Mouse (Mus musculus) kidney, postnatal 0 days (tissue): Measurements from ENCODE around the gene Sirt4. TPM values are rescaled to one million over a fixed set of nuclear protein-coding genes. Genes with fewer than 3 reads are reported as not detected.
A peak's percentile ranks its signal among the peaks of the same experiment; 100 is the strongest.

ENCODE experiments used
- ATAC-seq: fragments of 200-750 bp; cut with Nextera tagmentation; replicated peaks from 2 replicates; pipeline ENCODE4 v1.8.0; 2017; ENCODE audit warnings: low read depth, moderate number of reproducible peaks, moderate TSS enrichment, moderate library complexity; ENCODE audit not compliant: low FRiP score
- DNase-seq: peaks from one replicate; pipeline ENCODE4 v3.0.0-alpha.2; 2016; ENCODE audit warnings: low spot score
- H3K27ac ChIP-seq: fragments of 300-500 bp; sonication (generic); 2 replicates; pipeline ENCODE4 v1.5.1; 2014; ENCODE audit warnings: mild to moderate bottlenecking
- H3K27me3 ChIP-seq: fragments of 300-500 bp; sonication (generic); 2 replicates; pipeline ENCODE4 v1.6.1; 2014; ENCODE audit warnings: low read length, mixed read lengths; ENCODE audit not compliant: insufficient read depth
- H3K36me3 ChIP-seq: fragments of 300-500 bp; sonication (generic); 2 replicates; pipeline ENCODE4 v1.6.1; 2014; ENCODE audit warnings: low read length, mixed read lengths; ENCODE audit not compliant: insufficient read depth
- H3K4me1 ChIP-seq: fragments of 300-500 bp; sonication (generic); replicated peaks from 2 replicates; pipeline ENCODE4 v1.6.1; 2014; ENCODE audit warnings: antibody characterized with exemption, low read length, mixed read lengths; ENCODE audit not compliant: insufficient read depth
- H3K4me2 ChIP-seq: fragments of 300-500 bp; sonication (generic); 2 replicates; pipeline ENCODE4 v1.6.1; 2014; ENCODE audit warnings: mild to moderate bottlenecking, low read length, moderate library complexity, mixed read lengths
- H3K4me3 ChIP-seq: fragments of 300-500 bp; sonication (generic); replicated peaks from 2 replicates; pipeline ENCODE4 v1.5.1; 2014; ENCODE audit warnings: low read depth, low read length
- H3K9ac ChIP-seq: fragments of 300-500 bp; sonication (generic); 2 replicates; pipeline ENCODE4 v1.6.1; 2014; ENCODE audit warnings: low read depth, low read length
- H3K9me3 ChIP-seq: fragments of 300-500 bp; sonication (generic); replicated peaks from 2 replicates; pipeline ENCODE4 v1.6.1; 2016; ENCODE audit warnings: low read length, inconsistent platforms, mixed read lengths
- CTCF ChIP-seq: IDR thresholded peaks from 2 replicates; pipeline ENCODE4 v1.5.1; 2016; ENCODE audit warnings: antibody characterized with exemption, low read depth, mild to moderate bottlenecking, moderate library complexity
- WGBS: fragments of 180-500 bp; shearing (Covaris S2); extraction: QIAGEN DNeasy Blood & Tissue Kit; methylation state at CpG from one replicate; pipeline ENCODE4 v1.1.7; 2014; 5-methylcytosine and 5-hydroxymethylcytosine counted together
- polyA plus RNA-seq: library from polyadenylated mRNA; unstranded; fragments of >200 nt; fragmentation: Nextera tagmentation; extraction: Ambion mirVana; gene quantifications from 2 replicates; pipeline ENCODE4 v1.2.1, GENCODE M21; 2015

Sirt4 gene
- polyA plus RNA-seq, 1 experiment from 2014 or later = 19.6 TPM

DNA sequence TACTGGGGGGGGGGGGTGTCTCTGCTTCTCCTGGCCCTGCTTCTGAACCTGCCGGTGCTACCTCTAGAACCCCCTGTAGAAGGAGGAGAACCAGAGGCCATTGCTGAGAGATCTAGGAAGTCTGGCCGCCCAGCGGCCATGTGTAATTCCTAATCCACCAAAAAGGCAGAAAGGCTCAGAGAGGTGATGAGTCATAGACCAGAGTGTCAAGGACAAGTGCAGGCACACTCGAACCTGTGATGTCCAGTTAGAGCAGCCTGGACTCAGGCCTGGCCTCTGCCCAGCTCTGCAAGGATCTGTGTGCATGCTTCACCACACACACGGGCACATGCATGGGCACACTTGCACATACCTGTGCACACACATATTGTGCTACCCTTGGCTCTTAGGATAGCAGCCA, 43.6 kb upstream of the Sirt4 start:
- Histone ChIP-seq H3K4me1 (peaks cover 76% of the 10 kb centered on the region), H3K27me3 (no peaks in the 10 kb centered on the region), H3K36me3 (0 out of 2 replicates have a peak, but pooled peaks cover 3% of the 10 kb centered on the region), H3K27ac (no peak overlapping the region), H3K4me2 (no peak overlapping the region), H3K4me3 (no peak overlapping the region), H3K9ac (no peak overlapping the region), H3K9me3 (no peaks in the 10 kb centered on the region)
- no peak for DNase-seq
- ATAC-seq = no peak
- no peak for TF ChIP-seq CTCF
- 76% methylated on average over 5 of the region's 5 CpGs for WGBS

DNA sequence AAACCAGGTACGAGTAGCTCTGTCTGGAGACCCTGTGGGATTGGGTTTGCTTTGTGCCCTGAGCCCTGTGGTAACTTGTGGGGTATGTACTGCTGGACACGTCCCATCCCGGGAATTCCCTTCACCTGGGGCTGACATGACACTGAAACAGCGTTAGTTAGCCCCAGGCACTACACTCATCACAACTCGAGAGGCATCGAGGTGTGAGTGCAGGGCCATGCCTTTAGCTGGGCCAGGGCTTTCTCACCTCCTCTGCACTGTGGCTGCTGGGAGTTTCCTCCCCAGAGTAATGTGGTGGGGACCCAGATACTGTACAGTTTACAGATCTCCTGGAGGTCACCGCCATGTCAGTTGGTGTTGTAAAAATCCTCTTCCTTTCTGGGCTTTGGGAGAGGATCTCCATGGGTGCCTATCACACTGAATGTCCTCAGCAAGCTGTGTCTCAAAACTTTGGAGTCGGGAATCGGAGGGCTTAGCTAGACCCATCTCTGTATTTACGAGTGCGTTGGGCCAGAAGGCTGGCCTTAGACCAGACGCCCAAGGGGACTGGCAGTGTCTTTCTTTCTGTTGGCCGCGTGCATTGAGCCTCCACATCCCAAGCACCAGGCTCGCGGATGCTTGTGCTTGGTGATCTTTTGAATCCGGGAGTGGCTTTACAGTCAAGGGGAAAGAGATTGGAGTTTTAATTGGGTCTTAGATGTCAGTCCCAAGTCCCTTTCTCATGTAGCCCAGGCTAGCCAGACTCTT, 42.1 kb upstream of the Sirt4 start:
- TF ChIP-seq CTCF = no peak
- Histone ChIP-seq H3K9me3 (no peaks in the 10 kb centered on the region), H3K4me3 (no peak overlapping the region), H3K27ac (no peak overlapping the region), H3K27me3 (no peaks in the 10 kb centered on the region), H3K4me2 (no peak overlapping the region), H3K36me3 (0 out of 2 replicates have a peak, but pooled peaks cover 3% of the 10 kb centered on the region), H3K9ac (no peak overlapping the region), H3K4me1 (peaks cover 77% of the 10 kb centered on the region)
- ATAC-seq (no peak), DNase-seq (no peak)
- 83% methylated on average over 17 of the region's 17 CpGs for WGBS

DNA sequence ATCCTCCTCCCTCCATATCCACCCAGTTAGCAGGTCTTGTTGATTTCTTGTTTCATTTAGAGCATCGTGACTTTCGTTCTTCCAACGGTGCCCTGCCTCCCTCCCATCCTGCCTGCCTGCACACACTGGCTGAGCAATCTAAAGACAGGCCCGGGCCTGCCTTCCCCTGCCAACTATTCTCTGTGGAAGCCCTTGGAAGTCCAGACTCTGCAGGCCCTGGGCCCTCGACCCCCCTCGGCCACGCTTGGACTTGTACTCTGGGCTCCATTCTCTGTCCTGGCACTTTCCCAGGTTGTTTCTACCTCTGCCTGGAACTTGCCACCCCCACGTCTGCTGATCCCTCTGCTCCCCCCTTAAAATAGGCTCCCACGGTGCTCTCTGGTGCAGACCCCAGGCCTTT, 41.4 kb upstream of the Sirt4 start:
- Histone ChIP-seq H3K27ac (no peak overlapping the region), H3K9me3 (no peaks in the 10 kb centered on the region), H3K4me1 (peaks cover 75% of the 10 kb centered on the region), H3K4me3 (no peak overlapping the region), H3K36me3 (0 out of 2 replicates have a peak, but pooled peaks cover 3% of the 10 kb centered on the region), H3K9ac (no peak overlapping the region), H3K4me2 (no peak overlapping the region), H3K27me3 (no peaks in the 10 kb centered on the region)
- DNase-seq (no peak), ATAC-seq (no peak)
- 73% methylated on average over 9 of the region's 9 CpGs for whole genome bisulfite sequencing
- no peak for TF ChIP-seq CTCF

DNA sequence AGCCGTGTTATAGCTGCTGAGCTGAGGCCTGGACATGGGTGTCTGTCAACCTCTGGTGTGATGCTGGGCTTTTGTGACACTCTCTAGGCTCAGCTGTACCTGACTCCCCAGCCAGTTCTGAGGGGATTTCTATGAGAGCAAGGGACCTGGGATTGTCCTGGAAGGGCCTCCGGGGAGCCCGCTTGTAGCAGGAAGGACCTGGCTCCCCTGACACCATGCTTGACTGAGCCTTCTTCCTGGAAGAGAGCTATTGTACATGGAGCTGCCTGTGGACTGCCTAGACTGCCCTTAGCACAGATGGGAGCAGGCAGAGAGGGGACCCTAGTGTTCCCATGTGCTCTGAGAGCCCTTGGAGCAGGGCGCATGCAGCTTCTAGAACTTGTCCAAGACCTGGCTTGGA, 40.9 kb upstream of the Sirt4 start:
- Histone ChIP-seq H3K9ac (no peak overlapping the region), H3K4me3 (no peak overlapping the region), H3K27ac (no peak overlapping the region), H3K36me3 (0 out of 2 replicates have a peak, but pooled peaks cover 3% of the 10 kb centered on the region), H3K4me2 (no peak overlapping the region), H3K4me1 (peaks cover 75% of the 10 kb centered on the region), H3K27me3 (no peaks in the 10 kb centered on the region), H3K9me3 (no peaks in the 10 kb centered on the region)
- TF ChIP-seq CTCF = no peak
- ATAC-seq (no peak), DNase-seq (no peak)
- WGBS = 64% methylated on average over 4 of the region's 4 CpGs

DNA sequence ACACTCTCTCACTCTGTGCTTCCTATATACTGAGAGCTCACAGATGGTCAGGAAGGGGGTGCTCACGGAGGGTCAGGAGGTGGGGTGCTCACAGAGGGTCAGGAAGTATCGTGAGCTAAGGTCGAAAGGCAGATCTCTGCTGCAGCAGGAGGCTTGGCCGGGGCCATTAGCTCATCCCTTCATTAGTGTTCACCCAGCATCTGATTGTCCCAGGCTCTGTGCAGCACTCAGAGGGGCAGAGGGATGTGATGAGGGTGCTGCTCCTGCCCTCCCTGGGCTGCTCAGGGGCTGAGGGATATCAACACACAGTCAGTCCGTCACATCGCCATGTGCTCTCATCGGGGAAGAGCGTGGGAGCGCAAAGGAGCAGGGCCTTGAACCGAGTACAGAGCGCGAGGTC, 39.9 kb upstream of the Sirt4 start:
- Histone ChIP-seq H3K27ac (peak overlapping the region; percentile 78; the same call in 1 of the 2 replicates), H3K4me2 (peak overlapping the region; percentile 21), H3K36me3 (0 out of 2 replicates have a peak, but pooled peaks cover 3% of the 10 kb centered on the region), H3K9me3 (no peaks in the 10 kb centered on the region), H3K9ac (no peak overlapping the region), H3K27me3 (no peaks in the 10 kb centered on the region), H3K4me3 (no peak overlapping the region), H3K4me1 (peaks cover 69% of the 10 kb centered on the region)
- DNase-seq (no peak), ATAC-seq (peak; percentile 3; the same call in 1 of the 2 replicates)
- no peak for TF ChIP-seq CTCF
- 32% methylated on average over 12 of the region's 12 CpGs for WGBS

DNA sequence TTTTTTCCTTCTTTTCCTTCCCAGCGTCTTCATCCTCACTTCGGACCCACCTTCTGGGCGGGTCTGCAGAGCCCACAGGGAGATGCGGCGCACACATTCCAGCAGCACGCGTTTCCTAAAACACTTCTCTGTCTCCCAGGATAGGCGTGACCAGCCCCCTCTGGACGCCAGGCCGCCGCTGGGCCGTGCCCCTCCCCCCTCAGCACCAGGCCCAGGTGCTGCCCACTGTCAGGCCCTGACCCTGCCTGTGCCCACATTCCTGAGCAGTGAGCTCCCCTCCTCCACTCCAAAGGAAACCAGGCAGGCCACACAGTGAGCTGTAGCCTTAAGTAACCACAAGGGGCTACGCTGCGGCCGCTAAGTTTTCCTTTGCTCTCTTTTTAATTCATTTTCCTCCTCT, 39.4 kb upstream of the Sirt4 start:
- TF ChIP-seq CTCF = peak; percentile 60
- H3K9ac ChIP-seq = no peak overlapping the region

More for the DNA sequence above, 39.4 kb upstream of the Sirt4 start:
- no peaks in the 10 kb centered on the region for H3K27me3 ChIP-seq
- no peaks in the 10 kb centered on the region for H3K9me3 ChIP-seq
- peak overlapping the region; percentile 21 for H3K4me2 ChIP-seq
- 0 out of 2 replicates have a peak, but pooled peaks cover 3% of the 10 kb centered on the region for H3K36me3 ChIP-seq
- H3K4me3 ChIP-seq = no peak overlapping the region
- peaks cover 64% of the 10 kb centered on the region for H3K4me1 ChIP-seq
- ATAC-seq (peak; percentile 78), DNase-seq (peak; percentile 83)
- peak overlapping the region; percentile 78 for H3K27ac ChIP-seq
- 10% methylated on average over 15 of the region's 15 CpGs for WGBS
